Comparison of ENCODE assay signal across 8 mouse cellular contexts in genomic region chr6:37617431-37618011, GRCm38 (mm10).
DNase-seq lines count a peak whose midpoint lies in the region; ATAC-seq lines count a peak whose summit lies in the region.

No protein-coding gene starts in this region.

- peaks cover 8% of the 10 kb centered on the region; the same call in 1 of the 2 replicates for H3K4me1 ChIP-seq in heart, embryonic 12.5 days (replicated peaks)
- peaks cover 5% of the 10 kb centered on the region for H3K4me1 ChIP-seq in liver, embryonic 15.5 days (replicated peaks)

- no peaks in the 10 kb centered on the region for H3K27me3 ChIP-seq in heart, embryonic 12.5 days (replicated peaks)
- H3K27me3 ChIP-seq in liver, embryonic 15.5 days, result no peaks in the 10 kb centered on the region

- no peak for ATAC-seq in heart, embryonic 12.5 days (ENCODE audit: insufficient number of reproducible peaks, low FRiP score)
- peak; percentile 18; the same call in 1 of the 2 replicates for ATAC-seq in liver, embryonic 15.5 days (ENCODE audit: insufficient read depth)

- H3K27ac ChIP-seq in heart, embryonic 12.5 days (ENCODE audit: poor library complexity, severe bottlenecking), result no peak overlapping the region
- no peak overlapping the region for H3K27ac ChIP-seq in liver, embryonic 15.5 days (replicated peaks)

- no peak overlapping the region for H3K9ac ChIP-seq in heart, embryonic 12.5 days
- H3K9ac ChIP-seq in liver, embryonic 15.5 days, result no peak overlapping the region

- intact Hi-C loops in gastrocnemius, postnatal 36 days (cut with DNase I), result loop anchor here (2.0 kb wide), 1 partner anchor 65 kb away; no protein-coding TSS in a partner anchor

- 54% methylated on average over 10 of the region's 10 CpGs for WGBS in heart, embryonic 12.5 days
- 18% methylated on average over 10 of the region's 10 CpGs for WGBS in liver, embryonic 15.5 days (ENCODE audit: insufficient replicate concordance)

- no peaks in the 10 kb centered on the region for H3K36me3 ChIP-seq in heart, embryonic 12.5 days
- no peaks in the 10 kb centered on the region for H3K36me3 ChIP-seq in liver, embryonic 15.5 days (replicated peaks)

- H3K4me2 ChIP-seq in heart, embryonic 12.5 days, result no peak overlapping the region
- H3K4me2 ChIP-seq in liver, embryonic 15.5 days, result no peak overlapping the region

- no peaks in the 10 kb centered on the region for H3K9me3 ChIP-seq in heart, embryonic 12.5 days (replicated peaks)
- H3K9me3 ChIP-seq in liver, embryonic 15.5 days (replicated peaks), result no peaks in the 10 kb centered on the region

- no peak overlapping the region for H3K4me3 ChIP-seq in heart, embryonic 12.5 days
- H3K4me3 ChIP-seq in liver, embryonic 15.5 days (replicated peaks), result no peak overlapping the region

- DNase-seq in heart, adult 18-20 months, result peak; percentile 41 to 66
- DNase-seq in Muller cell, postnatal 12 days (ENCODE audit: inconsistent ontology term), result peak; percentile 67
- peak; percentile 32 for DNase-seq in gastrocnemius, postnatal 36 days
- peak; percentile 33 to 48 for DNase-seq in spleen, adult 18-20 months
- DNase-seq in cerebellum, postnatal 10 days, result no peak
- DNase-seq in layer of hippocampus, postnatal 25 days (ENCODE audit: extremely low spot score in 1 of 2, low spot score in 1 of 2), result no peak

Comparison
In these comparisons a context has a peak if more than half of its experiments do, and no peak if none do; other contexts are left out.
1. DNase-seq: peak in heart, adult 18-20 months (2 of 2), Muller cell, postnatal 12 days (single experiment), gastrocnemius, postnatal 36 days (2 of 2) and spleen, adult 18-20 months (2 of 2); none in cerebellum, postnatal 10 days (0 of 2) and layer of hippocampus, postnatal 25 days (0 of 2).